Mouse (Mus musculus) liver, embryonic 14.5 days (tissue): ENCODE measurements around the gene Cers3.

ENCODE experiments used
- CTCF ChIP-seq: IDR thresholded peaks from 2 replicates; pipeline ENCODE4 v1.5.1; 2016; ENCODE audit warnings: antibody characterized with exemption, low read depth, control low read depth
- EP300 ChIP-seq: IDR thresholded peaks from 2 replicates; pipeline ENCODE4 v1.6.1; 2016; ENCODE audit warnings: antibody characterized with exemption, low read depth

DNA sequence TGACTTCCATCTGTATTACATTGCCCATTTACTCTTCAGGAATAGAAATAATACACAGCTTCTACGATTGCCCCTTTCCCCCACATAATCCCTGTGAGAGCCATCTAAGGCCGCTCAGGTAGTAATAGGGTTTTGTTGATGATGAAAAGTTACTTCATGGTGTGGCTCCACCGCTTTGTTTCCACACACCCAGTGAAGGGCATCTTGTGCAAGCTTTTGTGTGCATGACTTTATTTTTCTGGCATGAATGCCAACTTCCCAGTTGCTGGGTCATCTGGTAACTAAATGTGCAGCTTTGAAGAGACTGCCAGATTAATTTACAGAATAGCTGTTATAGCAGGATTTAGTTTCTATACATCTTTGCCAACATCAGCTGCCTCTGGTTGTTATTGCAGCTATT, 38.7 kb upstream of the Cers3 start:
- TF ChIP-seq CTCF (no peak), EP300 (no peak)
